Mouse (Mus musculus): ENCODE data around the gene Gatad2a. TPM values are rescaled to one million over a fixed set of nuclear protein-coding genes. Genes with fewer than 3 reads are reported as not detected.

Gatad2a gene
- total RNA-seq, 2 experiments from 2014 or later: 93.2 to 94.3 TPM

DNA sequence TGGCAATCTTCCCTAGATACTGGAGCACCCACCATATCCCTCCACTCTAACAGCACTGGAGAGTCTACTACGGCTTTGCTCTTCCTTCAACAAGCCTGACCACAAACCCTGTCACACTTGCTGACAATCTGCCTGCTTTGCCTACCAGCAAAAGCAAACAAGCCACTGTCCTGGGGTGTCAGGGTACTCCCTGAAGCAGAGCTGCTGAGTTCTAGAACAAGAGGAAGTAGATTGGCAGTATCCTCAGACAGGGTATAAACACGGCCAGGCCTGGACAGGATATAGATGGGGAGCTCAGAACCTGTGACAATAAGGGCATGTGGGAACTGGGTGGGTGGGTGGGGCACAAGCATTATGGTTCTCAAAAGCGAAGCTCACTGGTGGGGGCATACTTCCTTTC lies 58.7 kb downstream of the Gatad2a start:
- DNase-seq: no peak

DNA sequence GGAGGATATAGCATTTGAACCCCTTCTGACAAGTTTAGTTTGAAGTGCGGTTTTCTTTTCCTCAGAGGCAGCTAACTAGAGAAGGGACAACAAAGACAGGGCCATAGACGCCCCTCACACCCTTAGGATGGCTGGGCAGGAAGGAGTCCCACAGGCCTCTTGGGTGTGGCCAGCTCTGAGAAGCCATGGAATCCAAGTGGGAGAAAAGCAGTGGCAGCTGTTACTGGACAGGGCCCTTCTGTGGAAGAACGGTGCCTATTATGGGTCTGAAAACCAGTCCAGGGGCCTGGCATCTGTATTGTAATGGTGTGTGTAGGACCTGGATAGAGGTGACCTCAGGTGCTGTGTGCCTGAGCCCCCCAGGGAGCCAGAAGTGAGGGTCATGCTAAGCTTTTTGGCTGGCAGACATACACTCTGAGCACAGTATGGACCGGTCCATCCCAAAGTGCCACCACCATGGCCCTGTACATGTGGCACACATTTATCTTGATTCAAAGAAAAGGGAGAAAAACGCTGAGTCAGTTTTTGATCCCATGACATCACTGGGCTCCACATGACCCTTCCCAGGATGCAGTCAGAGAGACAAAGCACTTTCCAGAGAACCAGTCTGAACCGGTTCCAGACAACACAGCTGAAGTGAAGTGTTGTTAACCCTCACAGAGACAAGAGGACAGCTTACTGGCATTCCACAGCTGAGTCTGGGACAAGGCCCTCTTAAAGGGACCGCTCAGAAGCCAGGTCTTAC lies 60.0 kb downstream of the Gatad2a start:
- no peak for DNase-seq

DNA sequence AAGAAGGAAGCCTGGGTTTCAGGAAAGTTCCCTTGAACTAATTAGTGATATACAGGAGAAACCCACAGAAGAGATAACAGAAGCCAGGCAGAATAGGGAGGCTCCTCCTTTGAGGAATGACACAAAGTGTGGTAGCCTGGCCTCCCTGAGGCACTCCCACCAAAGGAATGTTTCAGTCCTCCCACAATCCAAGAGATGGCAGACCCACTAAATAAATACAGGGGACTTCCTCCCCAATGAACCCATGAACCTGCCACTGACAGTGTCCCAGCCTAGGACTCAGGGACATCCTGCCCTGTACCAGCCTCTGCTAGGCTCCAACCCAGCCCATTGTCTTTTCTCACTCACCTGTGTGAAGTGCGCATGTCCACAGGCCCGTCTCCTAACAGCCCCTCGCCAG lies 60.8 kb downstream of the Gatad2a start:
- DNase-seq: no peak

DNA sequence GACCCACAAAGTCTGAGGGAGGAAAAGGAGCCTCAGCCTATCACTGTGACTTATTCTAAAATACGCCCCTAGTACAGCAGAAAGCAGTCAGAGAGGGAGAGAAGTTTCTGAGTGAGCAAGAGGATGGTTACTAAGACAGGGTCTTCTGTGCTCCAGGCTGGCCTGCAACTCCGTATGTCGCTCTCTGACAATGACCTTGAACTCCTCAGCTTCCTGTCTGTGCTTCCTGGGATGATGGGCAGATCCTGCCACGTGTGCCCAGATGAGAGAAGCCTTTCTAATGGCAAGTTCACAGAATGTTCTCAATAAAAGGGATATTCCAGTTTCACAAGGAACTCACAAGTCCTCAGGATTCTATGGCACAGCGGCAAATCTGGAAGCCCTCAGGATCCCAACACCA lies 61.6 kb downstream of the Gatad2a start:
- no peak for DNase-seq

DNA sequence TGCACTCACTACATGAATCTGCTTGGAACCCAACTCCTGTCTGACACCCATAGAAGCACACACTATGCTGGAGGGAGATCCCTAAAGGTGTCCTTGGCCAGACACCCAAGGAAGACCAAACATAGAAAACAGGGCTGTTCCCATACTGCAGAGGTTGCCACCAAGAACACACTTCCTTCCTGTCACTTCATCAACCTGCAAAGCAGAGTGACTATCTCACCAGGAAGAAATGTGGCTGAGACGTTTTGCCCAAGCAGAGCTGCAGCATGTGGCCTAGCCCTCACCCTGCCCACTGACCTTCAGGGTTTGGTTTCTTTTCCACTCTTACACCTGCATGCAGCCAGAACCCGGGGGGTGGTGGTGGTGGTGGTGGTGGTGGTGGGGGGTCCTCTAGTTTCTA lies 62.4 kb downstream of the Gatad2a start:
- no peak for DNase-seq

DNA sequence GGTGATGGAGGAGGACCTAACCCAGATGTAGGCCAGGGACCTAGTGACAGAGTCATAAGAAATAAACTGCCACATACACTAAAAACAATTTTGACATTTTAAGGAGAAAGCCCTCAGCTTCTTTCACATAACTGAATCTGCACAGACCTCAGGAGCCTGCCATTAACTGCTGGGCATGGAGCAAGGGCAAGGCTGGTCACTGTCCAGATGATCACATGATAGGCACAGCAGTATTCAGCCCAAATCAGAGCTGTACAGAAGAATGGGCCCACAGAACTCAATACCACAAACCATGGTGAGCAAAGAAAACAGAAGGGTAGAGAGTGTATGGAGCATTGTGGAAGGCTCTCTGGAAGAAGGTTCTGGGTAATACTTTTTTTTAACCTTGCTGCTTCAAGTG lies 69.3 kb downstream of the Gatad2a start:
- DNase-seq: no peak

DNA sequence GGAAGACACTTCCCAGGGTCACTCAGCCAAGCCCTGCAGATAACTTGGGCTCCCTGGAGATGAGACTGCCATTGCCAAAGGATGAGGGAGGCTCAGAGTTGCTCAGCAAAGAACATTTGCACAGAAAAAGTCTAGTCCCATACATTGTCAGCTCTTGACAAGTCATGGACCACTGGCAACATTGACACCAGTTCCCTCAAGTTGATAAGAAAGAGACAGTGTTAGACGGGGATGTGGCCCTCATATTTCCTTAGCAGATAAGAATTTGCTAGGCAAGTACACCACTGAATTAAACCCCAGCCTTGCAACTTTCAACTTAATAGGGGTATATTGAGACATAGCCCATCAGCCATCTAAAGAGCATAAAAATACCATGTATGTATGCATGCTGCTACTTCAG lies 72.2 kb downstream of the Gatad2a start:
- no peak for DNase-seq

DNA sequence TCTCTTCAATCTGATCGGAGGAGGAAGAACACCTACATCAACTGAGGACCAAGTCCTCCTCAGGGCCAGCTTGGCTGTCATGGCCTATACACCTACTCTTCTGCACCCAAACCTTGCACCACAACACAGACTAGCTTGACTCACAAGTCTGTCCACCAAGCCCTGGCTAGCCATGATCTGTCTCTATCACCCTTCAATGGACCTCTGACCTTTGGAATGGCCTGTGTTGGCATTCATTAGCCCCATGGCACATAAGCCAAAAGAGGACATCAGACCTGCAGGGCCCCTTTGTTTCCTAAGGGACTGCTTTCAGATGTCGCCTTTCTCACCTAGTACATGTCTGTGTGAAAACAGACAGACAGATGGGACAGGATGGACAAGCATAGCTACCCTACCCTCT lies 75.0 kb downstream of the Gatad2a start:
- DNase-seq: no peak

DNA sequence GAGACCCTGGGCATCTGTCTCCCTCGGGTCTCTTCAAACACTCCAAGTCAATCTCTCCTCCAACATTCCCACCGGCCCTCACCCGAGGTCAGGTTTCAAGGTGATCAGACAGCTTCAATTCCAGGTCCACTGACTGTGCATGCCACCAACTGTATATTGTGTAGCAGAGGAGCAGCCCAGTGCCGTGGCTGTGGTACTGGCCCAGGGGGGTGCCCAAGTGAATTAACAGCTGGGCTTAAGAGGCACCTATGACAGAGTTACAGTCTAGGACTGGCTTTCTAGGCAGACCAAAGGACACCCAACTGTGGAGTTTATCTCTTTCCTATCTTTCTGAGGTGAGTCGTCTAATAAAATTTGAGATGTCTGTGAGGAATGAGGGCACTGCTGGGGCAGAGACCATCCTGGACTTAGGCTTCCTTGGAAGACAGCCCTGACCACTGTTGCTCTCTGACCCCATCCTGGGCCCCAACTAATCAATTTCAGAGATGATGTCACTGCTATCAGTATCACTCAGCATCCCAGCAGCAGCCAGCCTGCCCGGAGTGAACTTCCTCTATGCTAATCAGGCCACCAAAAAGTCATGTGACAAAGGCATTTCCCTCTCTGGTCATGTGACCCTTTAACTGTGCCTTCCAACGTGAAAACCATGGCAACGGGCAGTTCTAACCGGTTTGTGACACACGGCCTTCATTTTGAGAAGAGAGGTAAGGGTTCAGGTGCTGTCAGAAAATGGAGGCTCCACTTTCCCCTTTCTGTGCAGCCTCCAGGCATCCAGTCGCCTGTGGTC lies 76.1 kb downstream of the Gatad2a start:
- DNase-seq: peak; percentile 53 to 62

DNA sequence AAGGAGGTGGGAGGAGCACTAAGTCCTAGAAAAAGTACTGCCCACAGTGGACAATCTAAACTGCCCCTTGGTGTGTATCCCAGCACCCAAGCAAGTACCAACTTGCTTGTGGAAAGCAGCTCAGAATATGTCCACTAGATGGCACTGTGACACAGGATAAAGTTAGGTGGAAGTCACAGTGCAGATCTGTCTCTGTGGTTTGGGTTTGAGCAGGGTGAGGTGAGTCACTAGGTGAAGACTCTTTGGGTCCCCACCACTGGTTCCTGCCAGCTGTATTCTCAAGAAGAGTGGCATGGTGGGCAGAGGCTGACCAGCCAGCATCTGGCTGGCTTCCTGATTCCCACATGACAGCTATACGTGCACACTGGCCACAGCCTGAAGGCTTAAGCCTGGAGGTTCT lies 77.2 kb downstream of the Gatad2a start:
- DNase-seq: peak; percentile 65 to 79

DNA sequence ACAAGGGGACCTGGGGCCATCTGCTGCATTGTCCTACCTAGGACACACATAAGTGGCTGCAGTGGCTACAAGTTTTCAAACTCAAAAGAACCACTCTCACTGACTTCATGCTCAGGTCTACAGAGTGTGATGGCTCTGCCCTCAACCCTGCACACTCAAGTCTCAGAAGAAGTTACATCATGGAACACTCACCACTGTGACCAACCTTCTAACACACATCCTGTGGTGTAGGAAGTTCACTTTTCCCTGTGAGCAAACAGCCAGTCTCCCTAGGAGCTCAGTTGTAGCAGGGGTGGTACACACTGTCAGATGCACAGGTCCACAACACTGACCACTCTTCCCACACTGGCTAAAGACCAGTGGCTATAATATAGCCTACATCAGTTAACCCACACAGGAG lies 77.7 kb downstream of the Gatad2a start:
- DNase-seq: no peak

DNA sequence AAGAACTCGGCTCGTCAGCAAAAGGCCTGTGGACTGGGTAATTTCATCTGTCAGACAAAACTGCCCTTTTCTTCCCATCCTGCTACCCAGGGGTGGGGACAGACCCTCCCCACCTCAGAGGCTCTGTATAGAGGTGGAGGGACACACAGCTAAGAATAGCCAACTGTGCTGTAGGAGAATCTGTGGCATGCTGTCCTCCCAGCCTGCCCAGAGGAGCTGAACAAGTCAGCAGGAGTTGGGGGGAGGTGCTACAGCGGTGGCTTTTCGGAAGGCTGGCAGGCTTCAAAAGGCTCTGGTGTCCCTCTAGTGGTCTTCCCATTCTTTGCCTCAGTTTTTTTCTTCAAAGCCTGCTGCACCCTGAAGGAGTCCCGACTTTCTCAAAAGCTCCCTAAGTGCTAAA lies 80.4 kb downstream of the Gatad2a start:
- DNase-seq: no peak

DNA sequence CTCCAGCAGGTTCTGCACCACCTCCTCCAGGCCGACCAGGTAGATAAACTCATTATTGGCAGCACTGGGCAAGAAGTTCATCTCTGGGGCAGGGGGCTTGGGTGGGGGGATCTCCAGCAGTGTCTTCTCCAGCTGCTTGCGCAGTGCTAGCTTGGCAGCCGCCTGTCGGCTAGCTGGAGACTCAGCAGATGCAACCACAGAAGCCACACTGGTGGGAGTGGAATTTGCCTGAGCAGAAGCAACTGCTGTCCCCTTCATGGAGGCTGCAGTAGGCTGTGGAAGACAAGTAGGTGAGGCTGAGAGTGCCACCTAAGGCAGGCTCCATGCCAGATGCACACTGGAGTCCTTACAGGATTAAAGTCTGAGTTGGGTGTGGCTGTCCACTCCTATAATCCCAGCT lies 81.7 kb downstream of the Gatad2a start:
- no peak for DNase-seq

DNA sequence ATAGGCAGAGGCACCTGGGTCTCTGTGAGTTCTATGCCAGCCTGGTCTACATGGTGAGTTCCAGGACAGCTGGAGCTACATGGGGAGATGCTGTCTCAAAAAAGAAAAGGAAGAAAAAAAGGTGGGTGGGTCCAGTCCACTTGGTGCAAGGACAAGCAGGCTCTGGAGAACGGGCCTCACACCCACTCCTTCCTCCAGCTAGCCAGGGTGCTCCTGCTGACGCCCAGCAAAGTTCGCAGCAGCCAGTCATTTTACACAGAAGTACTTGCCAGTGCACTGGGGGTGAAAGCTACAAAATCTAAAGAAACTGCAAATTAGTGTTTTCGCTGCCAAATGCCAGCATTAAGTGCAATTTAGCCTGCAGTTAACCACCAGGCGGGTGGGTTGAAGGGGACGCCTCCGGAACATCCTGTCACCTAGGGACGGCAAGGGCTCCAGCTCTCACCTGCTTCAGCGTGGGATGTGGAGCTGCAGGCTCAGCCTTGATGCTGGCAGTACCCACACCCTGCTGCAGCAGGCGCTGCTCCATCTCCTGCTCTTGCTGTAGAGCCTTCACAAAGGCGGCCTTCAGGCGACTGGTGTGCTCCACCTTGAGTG lies 83.6 kb downstream of the Gatad2a start:
- no peak for DNase-seq

DNA sequence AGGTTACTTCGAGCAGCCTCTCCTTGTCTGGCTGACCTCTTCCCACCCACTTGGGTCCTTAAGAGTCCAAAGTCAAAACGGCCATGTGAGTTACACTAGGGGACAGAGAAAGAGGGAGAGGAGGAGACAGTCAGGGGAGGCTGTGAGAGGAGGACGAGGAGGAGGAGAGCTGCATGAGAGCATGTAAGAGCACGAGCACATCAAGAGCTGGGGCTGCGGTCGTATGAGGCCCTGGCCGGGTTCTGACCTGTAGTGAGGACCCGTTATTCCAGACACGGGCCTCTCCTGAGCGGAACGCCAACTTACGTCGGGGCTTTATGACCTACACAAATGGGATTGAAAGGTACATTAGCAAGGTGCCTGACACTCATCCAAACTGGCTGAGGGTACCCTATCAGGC lies 84.3 kb downstream of the Gatad2a start:
- DNase-seq: no peak

DNA sequence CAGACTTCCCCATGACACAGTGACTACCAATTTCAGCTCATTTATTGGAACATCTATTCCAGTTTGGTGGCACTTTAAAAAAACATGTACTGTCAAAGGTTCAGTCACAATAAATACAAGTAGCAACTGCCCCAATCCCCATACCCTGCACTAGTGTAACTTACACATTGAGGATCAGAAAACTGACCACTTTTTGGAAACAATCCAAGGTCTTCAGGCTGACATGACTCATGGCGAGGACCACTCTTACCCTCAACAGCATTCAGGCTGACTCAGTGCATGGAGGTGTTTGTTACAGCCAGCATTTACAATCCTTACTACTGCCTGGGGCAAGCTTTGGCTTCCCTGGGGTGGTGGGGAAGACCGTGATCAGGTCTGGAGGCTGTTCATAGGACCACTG lies 89.1 kb downstream of the Gatad2a start:
- DNase-seq: no peak

DNA sequence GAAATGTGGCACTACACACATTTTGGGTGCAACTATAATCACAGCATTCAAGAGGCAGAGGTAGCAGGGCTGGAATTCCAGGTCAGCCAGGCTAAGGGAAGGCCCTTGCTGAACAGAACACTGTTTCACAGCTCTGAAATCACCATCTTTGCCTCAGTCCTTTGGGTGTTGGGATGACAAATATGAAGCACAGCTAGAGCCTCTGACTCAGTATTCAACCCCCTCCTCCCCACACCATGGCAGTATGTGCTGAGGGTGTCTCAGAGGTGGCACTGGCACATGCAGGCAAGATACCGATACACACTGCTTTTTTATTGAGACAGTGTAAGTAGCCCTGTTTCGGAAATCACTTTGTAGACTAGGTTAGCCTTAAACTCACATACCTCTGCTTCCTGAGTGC lies 89.9 kb downstream of the Gatad2a start:
- no peak for DNase-seq

DNA sequence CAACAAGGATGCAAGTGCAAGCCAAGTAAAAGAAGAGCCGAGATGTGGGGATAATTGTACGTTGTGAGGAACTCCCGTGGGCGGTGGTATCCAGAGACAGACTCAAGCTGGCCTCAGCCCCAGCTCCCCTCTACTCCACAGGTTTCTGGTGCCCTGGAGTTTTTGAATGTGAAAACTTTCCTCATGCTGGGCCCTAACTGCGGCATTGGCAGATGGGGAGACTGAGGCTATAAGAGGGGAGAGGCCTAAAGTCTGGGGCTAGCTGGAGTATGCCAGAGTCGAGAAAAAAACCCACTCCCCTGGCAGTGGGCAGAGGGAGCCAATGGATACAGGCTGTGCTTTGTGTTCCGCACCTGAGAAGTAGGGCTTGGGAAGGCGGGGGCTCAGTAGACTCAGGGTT lies 92.1 kb downstream of the Gatad2a start:
- no peak for DNase-seq

DNA sequence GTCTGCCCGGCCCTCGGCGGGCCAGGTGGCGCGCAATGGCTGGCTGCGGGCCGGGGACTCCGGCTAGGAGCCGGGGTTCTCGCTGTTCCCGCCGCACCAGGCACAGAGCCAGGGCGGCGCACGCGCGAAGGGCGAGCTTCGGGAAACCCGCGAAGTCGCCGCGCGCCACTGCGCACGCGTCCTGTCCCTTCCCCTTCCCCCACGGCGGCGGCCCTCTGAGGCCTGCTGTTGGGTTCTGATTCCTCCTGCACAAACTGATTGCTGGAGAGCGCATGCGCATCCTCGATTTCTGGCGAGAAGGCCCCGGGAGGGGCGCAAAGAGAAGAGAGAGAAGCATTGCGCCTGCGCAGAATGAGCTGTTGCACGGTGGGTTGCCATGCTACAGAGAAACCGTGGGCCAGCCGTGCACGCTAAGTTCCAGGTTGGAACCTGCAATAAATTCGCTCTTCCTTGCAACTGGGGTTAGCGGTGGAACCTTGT lies 93.1 kb downstream of the Gatad2a start:
- DNase-seq: peak; percentile 99

DNA sequence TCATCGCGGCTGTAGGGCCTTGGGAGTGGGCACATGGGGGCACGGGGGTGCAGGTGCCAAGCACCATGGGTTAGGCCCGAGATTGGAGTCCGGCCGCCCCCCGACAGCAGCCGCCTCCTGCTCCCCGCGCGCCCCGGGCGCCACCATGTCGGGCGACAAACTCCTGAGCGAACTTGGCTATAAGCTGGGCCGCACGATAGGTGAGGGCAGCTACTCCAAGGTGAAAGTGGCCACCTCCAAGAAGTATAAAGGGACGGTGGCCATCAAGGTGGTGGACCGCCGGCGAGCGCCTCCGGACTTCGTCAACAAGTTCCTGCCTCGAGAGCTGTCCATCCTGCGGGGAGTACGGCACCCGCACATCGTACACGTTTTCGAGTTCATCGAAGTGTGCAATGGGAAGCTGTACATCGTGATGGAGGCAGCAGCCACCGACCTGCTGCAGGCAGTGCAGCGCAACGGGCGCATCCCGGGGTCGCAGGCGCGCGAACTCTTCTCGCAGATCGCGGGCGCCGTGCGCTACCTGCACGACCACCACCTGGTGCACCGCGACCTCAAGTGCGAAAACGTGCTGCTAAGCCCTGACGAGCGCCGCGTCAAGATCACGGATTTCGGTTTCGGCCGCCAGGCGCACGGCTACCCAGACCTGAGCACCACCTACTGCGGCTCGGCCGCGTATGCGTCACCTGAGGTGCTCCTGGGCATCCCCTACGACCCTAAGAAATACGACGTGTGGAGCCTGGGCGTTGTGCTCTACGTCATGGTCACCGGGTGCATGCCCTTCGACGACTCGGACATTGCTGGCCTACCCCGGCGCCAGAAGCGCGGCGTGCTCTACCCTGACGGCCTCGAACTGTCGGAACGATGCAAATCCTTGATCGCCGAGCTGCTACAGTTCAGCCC lies 93.8 kb downstream of the Gatad2a start, which contains the start of the genes Tssk6, Ndufa13 and Yjefn3:
Gene Tssk6, plus strand, starts transcription at position 22 of the 900 bp plus-strand sequence.
Gene Ndufa13, minus strand, starts transcription at position 396 of the 900 bp plus-strand sequence.
Gene Yjefn3, minus strand, starts transcription at position 550 of the 900 bp plus-strand sequence.
- peak in 1 of 2 experiments; percentile 35 for DNase-seq

DNA sequence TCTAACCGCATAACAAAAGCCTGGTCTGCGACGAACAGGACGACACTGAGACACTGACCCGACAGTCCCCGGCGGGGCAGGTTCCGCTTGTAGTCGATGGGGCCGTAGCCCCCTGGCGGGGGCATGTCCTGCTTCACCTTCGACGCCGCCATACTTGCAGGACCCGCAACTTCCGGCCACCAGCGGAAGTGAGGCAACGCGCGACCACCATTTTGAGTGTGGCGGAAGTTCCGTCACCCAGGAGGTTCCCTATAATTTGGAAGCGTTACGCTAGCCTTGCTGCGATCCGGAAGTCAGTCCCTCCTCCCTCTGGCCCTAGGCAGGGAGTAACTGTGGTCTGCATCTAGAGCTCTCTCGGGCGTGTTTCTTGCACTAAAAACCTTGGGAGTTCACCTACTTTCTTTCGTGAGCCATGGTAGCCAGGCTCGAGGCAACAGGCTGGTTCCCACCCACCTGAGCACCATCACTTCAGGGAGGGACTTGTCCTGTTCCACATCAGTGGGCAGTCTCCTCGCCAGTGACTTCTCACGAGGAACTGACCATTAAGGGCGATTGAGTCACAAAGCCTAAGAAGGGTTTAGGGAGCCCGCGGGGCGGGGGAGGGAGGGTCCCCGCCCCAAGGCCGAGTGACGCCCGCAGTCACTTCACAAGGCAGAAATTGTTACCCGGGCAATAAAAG lies 94.6 kb downstream of the Gatad2a start:
- peak; percentile 95 to 97 for DNase-seq
